Comparison of ENCODE assay signal across 12 mouse cellular contexts in genomic region chr15:31965542-31965941, GRCm38 (mm10).
"Had no signal": no experiment of that assay in that cellular context is flagged by ENCODE, and none has a peak within 500 bp of the region (broad histone marks: within the 10 kb centered on the region; RNA-seq: fewer than 3 reads in every experiment).

No protein-coding gene starts in this region.

- ATAC-seq: liver, postnatal 0 days; lung, postnatal 0 days; midbrain, embryonic 13.5 days had no signal

- DNase-seq: liver, postnatal 0 days; lung, adult 2 months; lung, postnatal 14 days; lung, postnatal 36 days; right cerebral cortex, postnatal 14 days; right cerebral cortex, postnatal 4 days; spleen, adult 18-20 months; thymus, adult 2 months; thymus, postnatal 25 days; thymus, postnatal 4 days had no signal
